Mouse (Mus musculus): ENCODE results near the gene Dbp. TPM values are rescaled to one million over a fixed set of nuclear protein-coding genes. Genes with fewer than 3 reads are reported as not detected.

The Dbp gene
- polyA plus RNA-seq, 1 experiment from 2014 or later: 3.6 TPM

- 7% methylated on average over 34 of the region's 34 CpGs for WGBS
- ATAC-seq (ENCODE audit: low FRiP score): peak; percentile 92
- no peaks in the 10 kb centered on the region for H3K27me3 ChIP-seq
- H3K36me3 ChIP-seq: peaks cover 46% of the 10 kb centered on the region
- peak within 1 kb of the TSS; percentile 78 for H3K27ac ChIP-seq
- H3K4me1 ChIP-seq (replicated peaks): peaks cover 61% of the 10 kb centered on the region
- H3K9me3 ChIP-seq: no peaks in the 10 kb centered on the region
- H3K4me2 ChIP-seq: peak within 1 kb of the TSS; percentile 94
- peak within 1 kb of the TSS; percentile 86 for H3K4me3 ChIP-seq
- H3K9ac ChIP-seq: peak within 1 kb of the TSS; percentile 85
Observed at GRCm38 (mm10) chr7:45715090-45715708, 10.3 kb downstream of the Dbp start, which contains the start of gene Rpl18. TSS of gene Rpl18 (plus strand) at chr7:45715457.

GRCm38 (mm10) chr7:45715741-45716459, 11.0 kb downstream of the Dbp start:
- H3K4me3 ChIP-seq: peak overlapping the region; percentile 86
- peak overlapping the region; percentile 81 for H3K9ac ChIP-seq
- ATAC-seq (ENCODE audit: low FRiP score): no peak
- 85% methylated on average over 19 of the region's 19 CpGs for WGBS
- no peaks in the 10 kb centered on the region for H3K9me3 ChIP-seq
- no peaks in the 10 kb centered on the region for H3K27me3 ChIP-seq
- peaks cover 46% of the 10 kb centered on the region for H3K36me3 ChIP-seq
- peaks cover 56% of the 10 kb centered on the region for H3K4me1 ChIP-seq (replicated peaks)
- H3K4me2 ChIP-seq: peak overlapping the region; percentile 94
- H3K27ac ChIP-seq: peak overlapping the region; percentile 78

GRCm38 (mm10) chr7:45716460-45716857, 11.6 kb downstream of the Dbp start:
- WGBS: 91% methylated on average over 3 of the region's 3 CpGs
- peaks cover 62% of the 10 kb centered on the region for H3K4me1 ChIP-seq (replicated peaks)
- no peaks in the 10 kb centered on the region for H3K9me3 ChIP-seq
- H3K4me3 ChIP-seq: peak overlapping the region; percentile 86
- H3K9ac ChIP-seq: peak overlapping the region; percentile 81
- no peak overlapping the region for H3K27ac ChIP-seq
- no peak for ATAC-seq (ENCODE audit: low FRiP score)
- no peaks in the 10 kb centered on the region for H3K27me3 ChIP-seq
- peaks cover 46% of the 10 kb centered on the region for H3K36me3 ChIP-seq
- peak overlapping the region; percentile 94 for H3K4me2 ChIP-seq

- H3K36me3 ChIP-seq: peaks cover 46% of the 10 kb centered on the region
- peak overlapping the region; percentile 86 for H3K4me3 ChIP-seq
- 10% methylated on average over 31 of the region's 31 CpGs for WGBS
- H3K9me3 ChIP-seq: no peaks in the 10 kb centered on the region
- H3K27ac ChIP-seq: peak overlapping the region; percentile 90
- ATAC-seq (ENCODE audit: low FRiP score): peak; percentile 21
- H3K4me1 ChIP-seq (replicated peaks): peaks cover 69% of the 10 kb centered on the region
- no peaks in the 10 kb centered on the region for H3K27me3 ChIP-seq
- peak overlapping the region; percentile 81 for H3K9ac ChIP-seq
- H3K4me2 ChIP-seq: peak overlapping the region; percentile 94
Observed at GRCm38 (mm10) chr7:45716952-45717917, 12.3 kb downstream of the Dbp start.

- Histone ChIP-seq H3K36me3 (peaks cover 45% of the 10 kb centered on the region), H3K4me2 (peak within 1 kb of the TSS; percentile 94), H3K4me3 (peak within 1 kb of the TSS; percentile 86), H3K9me3 (no peaks in the 10 kb centered on the region), H3K9ac (peak within 1 kb of the TSS; percentile 96), H3K4me1 (replicated peaks) (peaks cover 64% of the 10 kb centered on the region), H3K27ac (peak within 1 kb of the TSS; percentile 90), H3K27me3 (no peaks in the 10 kb centered on the region)
- WGBS: 0% methylated on average over 41 of the region's 41 CpGs
- ATAC-seq (ENCODE audit: low FRiP score): peak; percentile 65
Observed at GRCm38 (mm10) chr7:45717918-45718297, 13.0 kb downstream of the Dbp start, which contains the start of gene Sphk2. TSS of gene Sphk2 (minus strand) at chr7:45718002.

- Histone ChIP-seq H3K4me1 (replicated peaks) (peaks cover 64% of the 10 kb centered on the region), H3K4me3 (peak overlapping the region; percentile 86), H3K9ac (peak overlapping the region; percentile 96), H3K27ac (peak overlapping the region; percentile 90), H3K27me3 (no peaks in the 10 kb centered on the region), H3K9me3 (no peaks in the 10 kb centered on the region), H3K36me3 (peaks cover 45% of the 10 kb centered on the region), H3K4me2 (peak overlapping the region; percentile 88)
- under 1% methylated on average over 20 of the region's 20 CpGs for WGBS
- no peak for ATAC-seq (ENCODE audit: low FRiP score)
Observed at GRCm38 (mm10) chr7:45718331-45718730, 13.4 kb downstream of the Dbp start.

- peak overlapping the region; percentile 86 for H3K4me3 ChIP-seq
- peak overlapping the region; percentile 96 for H3K9ac ChIP-seq
- ATAC-seq (ENCODE audit: low FRiP score): no peak
- no peaks in the 10 kb centered on the region for H3K9me3 ChIP-seq
- peaks cover 50% of the 10 kb centered on the region for H3K36me3 ChIP-seq
- peak overlapping the region; percentile 88 for H3K4me2 ChIP-seq
- H3K27ac ChIP-seq: no peak overlapping the region
- 84% methylated on average over 10 of the region's 10 CpGs for WGBS
- peaks cover 59% of the 10 kb centered on the region for H3K4me1 ChIP-seq (replicated peaks)
- no peaks in the 10 kb centered on the region for H3K27me3 ChIP-seq
Observed at GRCm38 (mm10) chr7:45719180-45719579, 14.3 kb downstream of the Dbp start.

- Histone ChIP-seq H3K9me3 (no peaks in the 10 kb centered on the region), H3K27me3 (no peaks in the 10 kb centered on the region), H3K9ac (peak overlapping the region; percentile 96; the same call in 1 of the 2 replicates), H3K27ac (no peak overlapping the region), H3K36me3 (peaks cover 57% of the 10 kb centered on the region), H3K4me1 (replicated peaks) (peaks cover 52% of the 10 kb centered on the region), H3K4me3 (no peak overlapping the region; the same call in 1 of the 2 replicates), H3K4me2 (peak overlapping the region; percentile 88; the same call in 1 of the 2 replicates)
- 92% methylated on average over 16 of the region's 16 CpGs for WGBS
- ATAC-seq (ENCODE audit: low FRiP score): no peak
Observed at GRCm38 (mm10) chr7:45719738-45720412, 15.0 kb downstream of the Dbp start.

- H3K27ac ChIP-seq: peak within 1 kb of the TSS; percentile 23; the same call in 1 of the 2 replicates
- ATAC-seq (ENCODE audit: low FRiP score): no peak
- no peaks in the 10 kb centered on the region for H3K27me3 ChIP-seq
- peaks cover 48% of the 10 kb centered on the region for H3K4me1 ChIP-seq (replicated peaks)
- peaks cover 65% of the 10 kb centered on the region for H3K36me3 ChIP-seq
- peak within 1 kb of the TSS; percentile 96; the same call in 1 of the 2 replicates for H3K9ac ChIP-seq
- H3K9me3 ChIP-seq: no peaks in the 10 kb centered on the region
- 83% methylated on average over 14 of the region's 14 CpGs for WGBS
- H3K4me3 ChIP-seq: no peak within 1 kb of the TSS
- H3K4me2 ChIP-seq: no peak within 1 kb of the TSS
Observed at GRCm38 (mm10) chr7:45720413-45721233, 15.7 kb downstream of the Dbp start, which contains the start of gene Fam83e. TSS of gene Fam83e (plus strand) at chr7:45721212.

GRCm38 (mm10) chr7:45721234-45721571, 16.3 kb downstream of the Dbp start:
- H3K27me3 ChIP-seq: no peaks in the 10 kb centered on the region
- H3K4me2 ChIP-seq: no peak overlapping the region
- H3K9ac ChIP-seq: peak overlapping the region; percentile 35; the same call in 1 of the 2 replicates
- H3K36me3 ChIP-seq: peaks cover 70% of the 10 kb centered on the region
- no peaks in the 10 kb centered on the region for H3K9me3 ChIP-seq
- 84% methylated on average over 7 of the region's 7 CpGs for WGBS
- no peak overlapping the region for H3K4me3 ChIP-seq
- no peak for ATAC-seq (ENCODE audit: low FRiP score)
- no peak overlapping the region for H3K27ac ChIP-seq
- H3K4me1 ChIP-seq (replicated peaks): peaks cover 42% of the 10 kb centered on the region

All from hindbrain, embryonic 13.5 days (tissue).